Mouse (Mus musculus) thymus, postnatal 25 days (tissue): ENCODE data around the gene Map3k12.
A peak's percentile ranks its signal among the peaks of the same experiment; 100 is the strongest.

Experiments used
- DNase-seq: peaks from one replicate; pipeline ENCODE4 v3.0.0; 2022

Gene Map3k12

GRCm38 (mm10) chr15:102503447-102503846, 13.4 kb downstream of the Map3k12 start, which contains the start of gene Gm10337:
TSS of gene Gm10337 (plus strand) at chr15:102503722.
- no peak for DNase-seq

GRCm38 (mm10) chr15:102502254-102502840, 14.5 kb downstream of the Map3k12 start:
- DNase-seq = no peak

- DNase-seq = no peak
Measured at GRCm38 (mm10) chr15:102501084-102501814, 15.6 kb downstream of the Map3k12 start.

- DNase-seq = no peak
Measured at GRCm38 (mm10) chr15:102500479-102500878, 16.4 kb downstream of the Map3k12 start.

GRCm38 (mm10) chr15:102499851-102500250, 17.0 kb downstream of the Map3k12 start:
- DNase-seq = no peak

GRCm38 (mm10) chr15:102499370-102499769, 17.5 kb downstream of the Map3k12 start:
- no peak for DNase-seq

- DNase-seq = no peak
Measured at GRCm38 (mm10) chr15:102498322-102498721, 18.5 kb downstream of the Map3k12 start.

GRCm38 (mm10) chr15:102487664-102488063, 29.2 kb downstream of the Map3k12 start:
- DNase-seq = no peak

- DNase-seq = no peak
Measured at GRCm38 (mm10) chr15:102485853-102486252, 31.0 kb downstream of the Map3k12 start.

GRCm38 (mm10) chr15:102483136-102483535, 33.7 kb downstream of the Map3k12 start:
- no peak for DNase-seq

GRCm38 (mm10) chr15:102474520-102474919, 42.3 kb downstream of the Map3k12 start:
- DNase-seq = no peak

GRCm38 (mm10) chr15:102473246-102473645, 43.6 kb downstream of the Map3k12 start:
- no peak for DNase-seq

GRCm38 (mm10) chr15:102471727-102472126, 45.1 kb downstream of the Map3k12 start:
- DNase-seq = no peak

GRCm38 (mm10) chr15:102471295-102471645, 45.6 kb downstream of the Map3k12 start:
- no peak for DNase-seq

- DNase-seq = peak; percentile 86
Measured at GRCm38 (mm10) chr15:102470605-102471294, 46.1 kb downstream of the Map3k12 start.

- DNase-seq = peak; percentile 95
Measured at GRCm38 (mm10) chr15:102470183-102470604, 46.7 kb downstream of the Map3k12 start, which contains the start of gene Pcbp2. TSS of gene Pcbp2 (plus strand) at chr15:102470539.

GRCm38 (mm10) chr15:102468675-102469370, 48.0 kb downstream of the Map3k12 start:
- DNase-seq = no peak

- DNase-seq = no peak
Measured at GRCm38 (mm10) chr15:102463666-102464065, 53.2 kb downstream of the Map3k12 start.

GRCm38 (mm10) chr15:102461430-102462075, 55.3 kb downstream of the Map3k12 start:
- DNase-seq = no peak

- no peak for DNase-seq
Measured at GRCm38 (mm10) chr15:102460971-102461370, 55.9 kb downstream of the Map3k12 start.

GRCm38 (mm10) chr15:102460409-102460808, 56.5 kb downstream of the Map3k12 start:
- no peak for DNase-seq

GRCm38 (mm10) chr15:102459847-102460246, 57.0 kb downstream of the Map3k12 start:
- no peak for DNase-seq

- no peak for DNase-seq
Measured at GRCm38 (mm10) chr15:102459381-102459780, 57.5 kb downstream of the Map3k12 start.
